Mouse (Mus musculus) kidney, embryonic 14.5 days (tissue): ENCODE results near the gene Atad5. TPM values are rescaled to one million over a fixed set of nuclear protein-coding genes. Genes with fewer than 3 reads are reported as not detected.

ENCODE experiments used
- ATAC-seq: fragments of 200-750 bp; cut with Nextera tagmentation; 2 replicates; pipeline ENCODE4 v1.8.0; 2017; ENCODE audit warnings: moderate number of reproducible peaks, mild to moderate bottlenecking, moderate TSS enrichment, moderate library complexity; ENCODE audit not compliant: low FRiP score, low TSS enrichment
- H3K27ac ChIP-seq: fragments of 300-500 bp; sonication (generic); 2 replicates; pipeline ENCODE4 v1.5.1; 2014; ENCODE audit warnings: low read depth, mild to moderate bottlenecking, low read length, moderate library complexity, mixed read lengths
- H3K27me3 ChIP-seq: fragments of 300-500 bp; sonication (generic); 2 replicates; pipeline ENCODE4 v1.6.1; 2014; ENCODE audit warnings: mild to moderate bottlenecking, low read length; ENCODE audit not compliant: control insufficient read depth, insufficient read depth
- H3K36me3 ChIP-seq: fragments of 300-500 bp; sonication (generic); 2 replicates; pipeline ENCODE4 v1.6.1; 2014; ENCODE audit warnings: low read length, mixed read lengths; ENCODE audit not compliant: control insufficient read depth, insufficient read depth
- H3K4me1 ChIP-seq: fragments of 300-500 bp; sonication (generic); 2 replicates; pipeline ENCODE4 v1.6.1; 2014; ENCODE audit warnings: low read length, mixed read lengths; ENCODE audit not compliant: control insufficient read depth, insufficient read depth
- H3K4me2 ChIP-seq: fragments of 300-500 bp; sonication (generic); replicated peaks from 2 replicates; pipeline ENCODE4 v1.6.1; 2014; ENCODE audit warnings: low read depth, mild to moderate bottlenecking, low read length
- H3K4me3 ChIP-seq: fragments of 300-500 bp; sonication (generic); 2 replicates; pipeline ENCODE4 v1.5.1; 2014; ENCODE audit warnings: mild to moderate bottlenecking, low read length
- H3K9ac ChIP-seq: fragments of 300-500 bp; sonication (generic); 2 replicates; pipeline ENCODE4 v1.6.1; 2014; ENCODE audit warnings: low read depth, mild to moderate bottlenecking, low read length, moderate library complexity
- H3K9me3 ChIP-seq: fragments of 300-500 bp; sonication (generic); 2 replicates; pipeline ENCODE4 v1.6.1; 2016; ENCODE audit warnings: low read length; ENCODE audit not compliant: control insufficient read depth
- WGBS: fragments of 180-500 bp; shearing (Covaris S2); extraction: QIAGEN DNeasy Blood & Tissue Kit; methylation state at CpG from one replicate; pipeline ENCODE4 v1.1.7; 2014; 5-methylcytosine and 5-hydroxymethylcytosine counted together
- polyA plus RNA-seq: library from polyadenylated mRNA; unstranded; fragments of >200 nt; fragmentation: Nextera tagmentation; extraction: Ambion mirVana; gene quantifications from 2 replicates; pipeline ENCODE4 v1.2.1, GENCODE M21; 2014

Gene Atad5
- polyA plus RNA-seq, 1 experiment from 2014 or later, result 15.8 TPM

DNA sequence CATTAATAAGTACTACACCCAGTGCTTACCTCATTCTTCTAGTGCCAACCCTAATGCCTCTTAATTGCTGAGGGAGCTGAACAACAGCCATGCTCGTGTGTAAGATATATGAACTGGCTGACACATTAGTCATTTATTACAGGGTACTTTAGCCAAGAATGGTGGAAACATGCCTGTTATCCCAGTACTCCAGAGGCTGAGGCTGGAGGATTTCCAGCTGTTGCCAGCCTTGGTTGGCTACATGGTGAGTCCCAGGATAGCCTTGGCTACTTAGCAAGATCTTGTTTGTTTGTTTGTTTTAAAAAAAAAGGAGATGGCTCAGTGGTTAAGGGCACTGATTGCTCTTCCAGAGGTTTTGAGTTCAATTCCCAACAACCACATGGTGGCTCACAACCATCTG is 10.4 kb upstream of the Atad5 start:
- no peaks in the 10 kb centered on the region for H3K36me3 ChIP-seq
- no peaks in the 10 kb centered on the region for H3K27me3 ChIP-seq
- H3K9me3 ChIP-seq, result no peaks in the 10 kb centered on the region
- H3K9ac ChIP-seq, result no peak overlapping the region
- H3K4me3 ChIP-seq, result no peak overlapping the region
- no peaks in the 10 kb centered on the region for H3K4me1 ChIP-seq
- ATAC-seq, result no peak
- 10% methylated on average over 1 of the region's 1 CpGs for WGBS
- no peak overlapping the region for H3K27ac ChIP-seq
- H3K4me2 ChIP-seq, result no peak overlapping the region

GRCm38 (mm10) chr11:80079751-80080150 is 9.4 kb upstream of the Atad5 start:
- peak overlapping the region; percentile 48 for H3K4me2 ChIP-seq
- peak overlapping the region; percentile 94 for H3K9ac ChIP-seq
- no peaks in the 10 kb centered on the region for H3K36me3 ChIP-seq
- no peaks in the 10 kb centered on the region for H3K27me3 ChIP-seq
- peak overlapping the region; percentile 91 for H3K4me3 ChIP-seq
- WGBS, result 59% methylated on average over 6 of the region's 6 CpGs
- no peak overlapping the region for H3K27ac ChIP-seq
- H3K4me1 ChIP-seq, result no peaks in the 10 kb centered on the region
- H3K9me3 ChIP-seq, result no peaks in the 10 kb centered on the region
- no peak for ATAC-seq

DNA sequence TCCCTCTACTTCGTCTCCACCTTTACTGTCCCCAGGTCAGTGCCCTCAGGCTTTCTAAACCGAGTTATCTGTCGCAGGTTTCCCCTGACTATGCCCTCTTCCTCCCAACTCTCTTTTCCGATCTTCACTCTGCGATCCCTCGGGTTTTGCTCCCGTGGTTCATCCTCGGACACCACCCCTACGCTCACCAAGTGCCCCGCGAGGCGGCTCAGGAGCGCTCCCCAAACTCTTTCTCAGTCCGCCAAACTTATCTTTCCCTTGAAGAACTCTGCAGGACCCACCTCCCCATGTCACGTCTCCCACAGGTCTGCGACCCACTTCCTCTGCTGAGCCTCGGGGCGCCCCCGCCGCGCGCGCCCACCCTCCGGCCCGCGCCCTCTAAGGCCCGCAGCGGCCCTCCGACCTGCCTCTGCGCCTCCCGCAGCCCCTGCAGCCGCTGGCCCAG is 8.8 kb upstream of the Atad5 start:
- Histone ChIP-seq H3K4me2 (peak overlapping the region; percentile 48), H3K36me3 (no peaks in the 10 kb centered on the region), H3K9me3 (no peaks in the 10 kb centered on the region), H3K4me3 (peak overlapping the region; percentile 91), H3K9ac (peak overlapping the region; percentile 94), H3K4me1 (no peaks in the 10 kb centered on the region), H3K27ac (peak overlapping the region; percentile 96), H3K27me3 (no peaks in the 10 kb centered on the region)
- no peak; the same call in 1 of the 2 replicates for ATAC-seq
- under 1% methylated on average over 32 of the region's 32 CpGs for WGBS

DNA sequence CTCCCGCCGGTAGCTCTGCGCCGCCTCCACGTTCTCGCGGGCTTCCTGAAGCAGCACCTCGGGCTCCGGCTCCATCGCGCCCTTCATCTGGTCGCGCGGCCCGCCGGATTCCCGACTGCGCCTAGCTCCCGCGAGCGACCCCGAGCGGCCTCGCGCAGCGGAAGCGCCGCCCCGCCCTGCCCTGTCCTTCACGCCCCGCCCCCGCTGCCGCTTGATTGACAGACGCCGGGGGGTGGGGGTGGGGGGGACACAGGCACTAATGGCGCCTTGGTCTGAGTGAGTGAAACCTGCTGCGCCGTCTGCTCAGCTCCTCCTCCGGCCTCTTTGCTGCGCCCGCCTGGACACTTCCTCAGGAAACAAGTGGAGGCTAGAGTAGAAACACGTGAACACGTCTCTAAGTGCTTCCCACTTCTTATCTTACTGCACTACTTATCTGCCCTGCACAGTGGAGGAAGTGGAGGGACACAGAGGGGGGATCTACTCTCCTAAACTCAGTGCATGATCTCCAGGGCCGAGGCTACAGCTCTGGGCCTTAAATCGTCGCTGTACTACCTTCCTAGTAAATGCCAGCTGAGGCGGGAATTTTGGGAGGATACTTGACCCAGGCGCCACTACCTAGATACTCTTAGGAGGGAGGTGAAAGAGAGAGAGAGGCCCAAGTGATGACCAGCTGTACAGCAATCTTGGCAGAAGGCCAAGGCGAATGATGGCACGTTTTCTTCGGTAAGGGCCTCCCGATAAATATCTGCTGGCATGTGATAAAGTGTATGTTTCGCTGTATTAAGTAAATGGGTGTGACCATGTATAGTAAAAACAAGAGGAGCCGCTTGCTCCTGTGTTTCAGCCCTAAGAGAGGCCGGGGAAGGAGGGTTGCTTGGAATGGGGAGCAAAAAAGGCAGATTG is 8.1 kb upstream of the Atad5 start, which contains the start of gene Crlf3:
Gene Crlf3, minus strand, starts transcription at position 166 of the 903 bp plus-strand sequence.
- peak within 1 kb of the TSS; percentile 48 for H3K4me2 ChIP-seq
- peak within 1 kb of the TSS; percentile 91 for H3K4me3 ChIP-seq
- H3K36me3 ChIP-seq, result no peaks in the 10 kb centered on the region
- no peaks in the 10 kb centered on the region for H3K9me3 ChIP-seq
- H3K27me3 ChIP-seq, result no peaks in the 10 kb centered on the region
- H3K4me1 ChIP-seq, result no peaks in the 10 kb centered on the region
- H3K27ac ChIP-seq, result peak within 1 kb of the TSS; percentile 96
- peak; percentile 94 for ATAC-seq
- H3K9ac ChIP-seq, result peak within 1 kb of the TSS; percentile 94
- WGBS, result 4% methylated on average over 54 of the region's 55 CpGs

DNA sequence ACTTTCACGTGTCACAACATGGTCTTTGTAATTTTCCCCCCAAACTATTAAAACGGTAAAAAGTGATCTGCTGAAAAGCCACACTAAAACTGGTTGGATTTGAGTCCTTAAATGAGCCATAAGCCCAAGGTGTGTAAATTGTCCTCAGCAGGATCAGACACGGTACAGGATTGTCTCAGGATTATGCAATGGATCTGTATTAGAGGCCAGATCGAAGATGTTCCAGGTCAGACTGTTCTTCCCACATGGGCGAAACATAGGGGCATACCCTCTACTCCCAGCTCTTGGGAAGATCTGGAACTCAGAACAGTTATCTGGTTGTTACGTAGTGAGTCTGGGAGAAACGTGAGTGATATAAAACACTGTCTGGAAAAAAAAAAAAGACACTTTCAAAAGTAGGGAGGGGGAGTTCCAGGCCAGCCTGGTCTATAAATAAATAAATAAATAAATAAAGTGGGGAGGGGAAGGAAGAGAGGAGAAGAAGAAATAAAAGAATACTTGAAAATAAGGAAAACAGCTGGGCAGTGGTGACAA is 7.3 kb upstream of the Atad5 start:
- no peak overlapping the region for H3K9ac ChIP-seq
- H3K27me3 ChIP-seq, result no peaks in the 10 kb centered on the region
- H3K9me3 ChIP-seq, result no peaks in the 10 kb centered on the region
- no peaks in the 10 kb centered on the region for H3K36me3 ChIP-seq
- no peak for ATAC-seq
- H3K4me2 ChIP-seq, result no peak overlapping the region
- H3K27ac ChIP-seq, result peak overlapping the region; percentile 96; the same call in 1 of the 2 replicates
- WGBS, result 83% methylated on average over 7 of the region's 7 CpGs
- no peak overlapping the region for H3K4me3 ChIP-seq
- H3K4me1 ChIP-seq, result no peaks in the 10 kb centered on the region

GRCm38 (mm10) chr11:80085356-80086055 is 3.7 kb upstream of the Atad5 start:
- no peaks in the 10 kb centered on the region for H3K9me3 ChIP-seq

GRCm38 (mm10) chr11:80086844-80087243 is 2.4 kb upstream of the Atad5 start:
- Histone ChIP-seq H3K27ac (no peak overlapping the region), H3K4me2 (no peak overlapping the region), H3K9me3 (no peaks in the 10 kb centered on the region), H3K27me3 (no peaks in the 10 kb centered on the region), H3K9ac (no peak overlapping the region), H3K4me3 (no peak overlapping the region), H3K4me1 (no peaks in the 10 kb centered on the region), H3K36me3 (no peaks in the 10 kb centered on the region)
- WGBS, result 15% methylated on average over 5 of the region's 5 CpGs
- ATAC-seq, result peak; percentile 76

More at GRCm38 (mm10) chr11:80085356-80086055, 3.7 kb upstream of the Atad5 start:
- Histone ChIP-seq H3K4me1 (no peaks in the 10 kb centered on the region), H3K36me3 (no peaks in the 10 kb centered on the region), H3K27me3 (no peaks in the 10 kb centered on the region), H3K27ac (no peak overlapping the region), H3K4me3 (no peak overlapping the region), H3K9ac (no peak overlapping the region), H3K4me2 (no peak overlapping the region)
- no peak for ATAC-seq
- 69% methylated on average over 6 of the region's 6 CpGs for WGBS

- H3K9me3 ChIP-seq, result no peaks in the 10 kb centered on the region
Observed at GRCm38 (mm10) chr11:80089817-80090214, 616 bp downstream of the Atad5 start.

More at GRCm38 (mm10) chr11:80089817-80090214, 616 bp downstream of the Atad5 start:
- Histone ChIP-seq H3K4me1 (no peaks in the 10 kb centered on the region), H3K4me2 (peak overlapping the region; percentile 81), H3K9ac (peak overlapping the region; percentile 96), H3K36me3 (peaks cover 8% of the 10 kb centered on the region; the same call in 1 of the 2 replicates), H3K4me3 (peak overlapping the region; percentile 99), H3K27ac (peak overlapping the region; percentile 55; the same call in 1 of the 2 replicates), H3K27me3 (no peaks in the 10 kb centered on the region)
- ATAC-seq, result no peak
- WGBS, result under 1% methylated on average over 14 of the region's 14 CpGs
